Mouse (Mus musculus) lung, adult 2 months (tissue): ENCODE data around the gene Trit1.

Source experiments
- CTCF ChIP-seq: fragments of 200-500 bp; IDR thresholded peaks from 2 replicates; pipeline ENCODE4 v1.5.1; 2011; ENCODE audit warnings: mild to moderate bottlenecking, low read length, control low read depth; ENCODE audit not compliant: insufficient read depth
- POLR2A ChIP-seq: fragments of 200-500 bp; IDR thresholded peaks from 2 replicates; pipeline ENCODE4 v1.6.1; 2011; ENCODE audit warnings: low read depth, mild to moderate bottlenecking, control low read depth, low read length, borderline replicate concordance; ENCODE audit errors: extremely low read depth

- no peak for TF ChIP-seq CTCF
- no peak for TF ChIP-seq POLR2A
Measured at GRCm38 (mm10) chr4:123057957-123058356, 41.6 kb downstream of the Trit1 start.
